Mouse (Mus musculus) cortical plate, adult 2 months (tissue): ENCODE measurements around the gene Nlrp6.

Experiments used
- CTCF ChIP-seq: fragments of 200-500 bp; IDR thresholded peaks from 2 replicates; pipeline ENCODE4 v1.5.1; 2011; ENCODE audit warnings: mild to moderate bottlenecking, control low read depth, low read length; ENCODE audit not compliant: insufficient read depth; ENCODE audit errors: extremely low read depth
- POLR2A ChIP-seq: fragments of 200-500 bp; IDR thresholded peaks from 2 replicates; pipeline ENCODE4 v1.6.1; 2011; ENCODE audit warnings: mild to moderate bottlenecking, low read length, control low read depth; ENCODE audit not compliant: insufficient read depth; ENCODE audit errors: extremely low read depth

- TF ChIP-seq CTCF (no peak), POLR2A (no peak)
These were observed 8.4 kb upstream of the Nlrp6 start for GRCm38 (mm10) chr7:140912293-140912692.
